Mouse (Mus musculus) lung, embryonic 15.5 days (tissue): ENCODE results near the gene Snai1. TPM values are rescaled to one million over a fixed set of nuclear protein-coding genes. Genes with fewer than 3 reads are reported as not detected.

ENCODE experiments used
- polyA plus RNA-seq: library from polyadenylated mRNA; unstranded; fragments of >200 nt; fragmentation: Nextera tagmentation; extraction: Ambion mirVana; gene quantifications from 2 replicates; pipeline ENCODE4 v1.2.1, GENCODE M21; 2015

Snai1 gene
- polyA plus RNA-seq, 1 experiment from 2014 or later: 107 TPM

Other genes with a start within 250 kb of the Snai1 start
- gene B4galt5, start 189.0 kb upstream of the Snai1 start, polyA plus RNA-seq: 13.6 and 15.8 TPM in 2 replicates
- 20.3 and 21.4 TPM in 2 replicates for gene Slc9a8, start 116.5 kb upstream of the Snai1 start, polyA plus RNA-seq
- 99.8 and 102 TPM in 2 replicates for gene Rnf114, start 45.5 kb upstream of the Snai1 start, polyA plus RNA-seq
- 12.3 and 15.7 TPM in 2 replicates for gene Spata2, start 45.3 kb upstream of the Snai1 start, polyA plus RNA-seq
- 280 and 282 TPM in 2 replicates for gene Ube2v1, start 93.9 kb downstream of the Snai1 start, polyA plus RNA-seq
- 3.2 and 3.5 TPM in 2 replicates for gene Gm20431, start 123.3 kb downstream of the Snai1 start, polyA plus RNA-seq
- gene Cebpb, start 150.7 kb downstream of the Snai1 start, polyA plus RNA-seq: 61.4 and 68.1 TPM in 2 replicates
- gene Tmem189, start 151.6 kb downstream of the Snai1 start, polyA plus RNA-seq: 41.7 and 43.8 TPM in 2 replicates